Mouse (Mus musculus) urinary bladder, postnatal 10 days (tissue): ENCODE data around the gene Gemin4.

Experiments used
- DNase-seq: peaks from one replicate; pipeline ENCODE4 v3.0.0; 2022; ENCODE audit warnings: low spot score

The Gemin4 gene

GRCm38 (mm10) chr11:76217390-76217800 is at the start of gene Gemin4, which contains the start of gene Dbil5:
Gemin4 (minus strand) TSS chr11:76217664.
Dbil5 (plus strand) TSS chr11:76217608.
- peak; percentile 90 for DNase-seq

GRCm38 (mm10) chr11:76262611-76263351 is 45.3 kb upstream of the Gemin4 start:
- no peak for DNase-seq

GRCm38 (mm10) chr11:76261224-76261623 is 43.8 kb upstream of the Gemin4 start:
- no peak for DNase-seq

GRCm38 (mm10) chr11:76260208-76261050 is 43.0 kb upstream of the Gemin4 start:
- no peak for DNase-seq

GRCm38 (mm10) chr11:76258511-76258910 is 41.0 kb upstream of the Gemin4 start:
- DNase-seq: no peak

GRCm38 (mm10) chr11:76257386-76257785 is 39.9 kb upstream of the Gemin4 start:
- no peak for DNase-seq

GRCm38 (mm10) chr11:76256129-76256528 is 38.7 kb upstream of the Gemin4 start:
- no peak for DNase-seq

GRCm38 (mm10) chr11:76255431-76256001 is 38.1 kb upstream of the Gemin4 start:
- DNase-seq: no peak

GRCm38 (mm10) chr11:76253918-76254264 is 36.4 kb upstream of the Gemin4 start:
- no peak for DNase-seq

GRCm38 (mm10) chr11:76253145-76253917 is 35.9 kb upstream of the Gemin4 start:
- DNase-seq: no peak

GRCm38 (mm10) chr11:76252036-76252435 is 34.6 kb upstream of the Gemin4 start:
- DNase-seq: no peak

- DNase-seq: no peak
These were observed 29.8 kb upstream of the Gemin4 start for GRCm38 (mm10) chr11:76247239-76247638.

GRCm38 (mm10) chr11:76246439-76246838 is 29.0 kb upstream of the Gemin4 start:
- DNase-seq: no peak

GRCm38 (mm10) chr11:76243811-76244546 is 26.5 kb upstream of the Gemin4 start:
- no peak for DNase-seq

GRCm38 (mm10) chr11:76242901-76243810 is 25.7 kb upstream of the Gemin4 start, which contains the start of the genes Mrm3 and Glod4:
Mrm3 (plus strand) TSS chr11:76243715.
Glod4 (minus strand) TSS chr11:76243725.
- peak; percentile 76 for DNase-seq

- no peak for DNase-seq
These were observed 22.3 kb upstream of the Gemin4 start for GRCm38 (mm10) chr11:76239750-76240149.

- no peak for DNase-seq
These were observed 18.7 kb upstream of the Gemin4 start for GRCm38 (mm10) chr11:76236136-76236535.

- DNase-seq: no peak
These were observed 7.6 kb upstream of the Gemin4 start for GRCm38 (mm10) chr11:76225051-76225450.

GRCm38 (mm10) chr11:76224631-76225030 is 7.2 kb upstream of the Gemin4 start:
- no peak for DNase-seq
